Mouse (Mus musculus) cerebellum, postnatal 14 days (tissue): Measurements from ENCODE around the gene Galnt6.
A peak's percentile ranks its signal among the peaks of the same experiment; 100 is the strongest.

Source experiments
- DNase-seq, 2 experiments: peaks; one replicate each; pipeline ENCODE4 v3.0.0; 2021; ENCODE audit warnings: mixed read lengths in 2 of 2

Gene Galnt6

GRCm38 (mm10) chr15:100646161-100646560 is 83.0 kb downstream of the Galnt6 start:
- DNase-seq: peak; percentile 51 to 56

DNA sequence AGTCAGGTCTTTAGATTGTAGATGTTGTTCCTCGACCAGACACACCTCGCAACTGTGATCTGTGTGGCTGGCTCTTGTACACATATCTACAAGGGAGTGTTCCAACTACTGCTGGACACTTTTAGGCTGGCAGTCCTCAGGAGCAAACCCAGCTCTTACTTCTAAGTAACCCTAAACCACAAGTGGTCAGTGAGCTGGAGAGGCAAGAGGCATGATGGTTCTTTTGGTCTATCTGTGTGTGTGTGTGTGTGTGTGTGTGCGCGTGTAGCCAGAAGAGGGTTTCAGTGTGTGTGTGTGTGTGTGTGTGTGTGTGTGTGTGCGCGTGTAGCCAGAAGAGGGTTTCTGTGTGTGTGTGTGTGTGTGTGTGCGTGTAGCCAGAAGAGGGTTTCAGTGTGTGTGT is 86.7 kb downstream of the Galnt6 start:
- no peak for DNase-seq
